Mouse (Mus musculus): ENCODE data around the gene Mvp. TPM values are rescaled to one million over a fixed set of nuclear protein-coding genes. Genes with fewer than 3 reads are reported as not detected.
A peak's percentile ranks its signal among the peaks of the same experiment; 100 is the strongest.

Gene Mvp
- polyA plus RNA-seq, 2 experiments = 7.9 TPM

DNA sequence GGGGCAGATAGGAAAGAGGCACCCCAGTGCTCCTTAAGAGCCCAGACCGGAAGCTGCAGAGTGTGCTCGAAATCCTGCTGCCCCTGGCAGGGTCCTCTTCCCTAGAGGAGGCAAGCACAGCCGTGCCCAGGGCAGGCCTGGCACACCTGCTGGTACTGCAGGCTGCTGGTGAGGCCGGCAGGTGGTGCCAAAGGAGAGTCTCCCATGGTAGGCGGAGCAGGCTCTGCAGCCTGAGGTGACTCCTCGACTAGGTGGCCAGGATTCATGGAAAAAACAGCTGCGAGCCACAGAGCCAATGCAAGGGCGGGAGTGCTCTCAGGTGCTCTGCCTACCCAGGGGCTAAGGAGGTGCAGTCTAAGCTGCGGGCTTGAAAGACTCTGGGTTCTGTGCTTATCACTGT is 28.1 kb downstream of the Mvp start:
- H3K9me3 ChIP-seq (ENCODE audit: control insufficient read depth, low read length) = no peaks in the 10 kb centered on the region
- H3K27ac ChIP-seq (replicated peaks; ENCODE audit: low read depth, low read length) = no peak overlapping the region
- H3K4me1 ChIP-seq (ENCODE audit: control insufficient read depth, insufficient read depth, low read length) = no peaks in the 10 kb centered on the region
- no peak for TF ChIP-seq POLR2A (IDR thresholded peaks at IDR 0.05; ENCODE audit: borderline replicate concordance, extremely low read depth, insufficient read depth, insufficient read length)
- H3K27me3 ChIP-seq (ENCODE audit: control insufficient read depth, insufficient read depth, low read length) = no peaks in the 10 kb centered on the region
- WGBS = 36% methylated on average over 9 of the region's 9 CpGs
- peak; percentile 7 for DNase-seq (ENCODE audit: low spot score)
- H3K36me3 ChIP-seq (ENCODE audit: control insufficient read depth, insufficient read depth, low read length) = peaks cover 2% of the 10 kb centered on the region; the same call in 1 of the 2 replicates
- ATAC-seq (ENCODE audit: low FRiP score, low read depth) = no peak
- H3K4me3 ChIP-seq (replicated peaks; ENCODE audit: low read length) = no peak overlapping the region
- H3K4me2 ChIP-seq (replicated peaks; ENCODE audit: low read depth, low read length, severe bottlenecking) = no peak overlapping the region
- H3K9ac ChIP-seq (ENCODE audit: low read depth, low read length, severe bottlenecking) = no peak overlapping the region

DNA sequence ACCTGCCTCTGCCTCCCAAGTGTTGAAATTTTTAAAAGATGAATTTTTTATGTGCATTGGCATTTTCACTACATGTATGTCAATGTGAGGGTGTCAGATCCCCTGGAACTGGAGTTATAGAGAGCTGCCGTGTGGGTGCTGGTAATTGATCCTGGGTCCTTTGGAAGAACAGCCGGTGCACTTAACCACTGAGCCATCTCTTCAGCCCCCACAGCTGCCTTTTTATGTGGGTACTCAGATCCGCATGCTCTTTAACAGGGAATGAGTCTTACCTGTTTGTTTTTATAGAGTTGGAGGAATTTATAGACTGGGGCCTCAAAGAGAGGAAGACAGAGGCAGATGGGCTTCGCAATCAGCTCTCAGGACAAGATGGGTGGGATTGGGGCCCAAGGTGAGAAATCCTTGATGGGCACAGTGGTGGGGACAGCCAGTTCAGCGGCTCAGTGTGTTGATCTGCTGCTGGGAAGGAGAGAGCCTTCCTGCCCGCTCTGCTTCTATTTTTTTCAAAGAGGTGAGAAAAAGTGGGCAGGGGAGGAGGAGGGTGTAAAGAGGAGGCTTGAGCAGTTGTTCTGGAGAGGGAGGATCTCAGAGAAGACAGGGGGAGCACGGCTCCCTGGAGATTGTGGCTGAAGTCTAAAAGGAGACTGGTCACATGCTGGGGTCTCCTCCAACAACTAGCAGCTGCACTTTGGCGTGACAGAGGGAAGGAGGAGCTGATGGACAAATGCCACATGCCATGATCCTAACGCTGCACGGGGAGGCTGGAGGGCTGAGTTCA is 29.6 kb downstream of the Mvp start:
- ATAC-seq (ENCODE audit: low FRiP score, low read depth) (no peak), DNase-seq (ENCODE audit: low spot score) (no peak)
- 24% methylated on average over 10 of the region's 10 CpGs for WGBS
- no peaks in the 10 kb centered on the region for H3K27me3 ChIP-seq (ENCODE audit: control insufficient read depth, insufficient read depth, low read length)
- peaks cover 15% of the 10 kb centered on the region for H3K36me3 ChIP-seq (ENCODE audit: control insufficient read depth, insufficient read depth, low read length)
- no peaks in the 10 kb centered on the region for H3K4me1 ChIP-seq (ENCODE audit: control insufficient read depth, insufficient read depth, low read length)
- no peak for TF ChIP-seq POLR2A (IDR thresholded peaks at IDR 0.05; ENCODE audit: borderline replicate concordance, extremely low read depth, insufficient read depth, insufficient read length)
- H3K4me3 ChIP-seq (replicated peaks; ENCODE audit: low read length) = no peak overlapping the region
- H3K27ac ChIP-seq (replicated peaks; ENCODE audit: low read depth, low read length) = no peak overlapping the region
- H3K4me2 ChIP-seq (replicated peaks; ENCODE audit: low read depth, low read length, severe bottlenecking) = no peak overlapping the region
- no peak overlapping the region for H3K9ac ChIP-seq (ENCODE audit: low read depth, low read length, severe bottlenecking)
- no peaks in the 10 kb centered on the region for H3K9me3 ChIP-seq (ENCODE audit: control insufficient read depth, low read length)

DNA sequence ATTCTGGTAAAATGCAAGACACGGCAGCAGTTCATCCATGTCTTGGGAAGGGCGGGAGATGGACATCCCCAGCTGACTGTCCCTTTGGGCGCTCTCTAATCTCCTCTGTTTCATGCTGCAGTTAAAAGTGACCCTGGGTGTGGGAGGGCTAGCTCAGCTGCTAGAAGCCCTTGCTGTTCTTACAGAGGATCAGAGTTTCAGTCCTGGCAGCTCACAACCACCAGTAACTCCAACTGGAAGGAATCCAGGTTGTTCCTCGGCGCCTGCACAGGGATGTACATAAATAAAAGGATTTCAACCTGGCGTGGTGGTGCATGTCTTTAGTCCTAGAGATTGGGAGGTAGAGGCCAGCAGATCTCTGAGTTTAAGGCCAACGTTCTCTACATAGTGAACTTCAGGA is 31.3 kb downstream of the Mvp start:
- ATAC-seq (ENCODE audit: low FRiP score, low read depth) (no peak), DNase-seq (ENCODE audit: low spot score) (no peak)
- Histone ChIP-seq H3K9me3 (ENCODE audit: control insufficient read depth, low read length) (no peaks in the 10 kb centered on the region), H3K4me3 (replicated peaks; ENCODE audit: low read length) (no peak overlapping the region), H3K9ac (ENCODE audit: low read depth, low read length, severe bottlenecking) (no peak overlapping the region), H3K36me3 (ENCODE audit: control insufficient read depth, insufficient read depth, low read length) (peaks cover 31% of the 10 kb centered on the region), H3K4me1 (ENCODE audit: control insufficient read depth, insufficient read depth, low read length) (no peaks in the 10 kb centered on the region), H3K4me2 (replicated peaks; ENCODE audit: low read depth, low read length, severe bottlenecking) (no peak overlapping the region), H3K27ac (replicated peaks; ENCODE audit: low read depth, low read length) (no peak overlapping the region), H3K27me3 (ENCODE audit: control insufficient read depth, insufficient read depth, low read length) (no peaks in the 10 kb centered on the region)
- no peak for TF ChIP-seq POLR2A (IDR thresholded peaks at IDR 0.05; ENCODE audit: borderline replicate concordance, extremely low read depth, insufficient read depth, insufficient read length)
- 77% methylated on average over 7 of the region's 7 CpGs for WGBS

DNA sequence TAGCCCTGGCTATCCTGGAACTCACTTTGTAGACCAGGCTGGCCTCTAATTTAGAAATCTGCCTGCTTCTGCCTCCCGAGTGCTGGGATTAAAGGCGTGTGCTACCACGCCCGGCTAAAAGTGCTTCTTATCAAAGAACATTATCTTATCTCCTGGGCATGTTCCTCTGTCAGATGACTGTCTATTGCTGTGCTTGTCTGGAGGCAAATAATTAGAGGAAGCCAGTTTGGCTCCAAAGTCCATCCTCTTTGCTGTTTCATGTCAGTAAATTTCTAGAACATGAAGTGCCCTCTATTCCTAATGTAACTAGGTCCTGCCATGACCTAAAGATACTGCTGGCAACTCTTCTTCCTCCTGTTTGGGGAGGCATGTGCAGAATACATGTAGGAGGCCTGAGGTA is 32.4 kb downstream of the Mvp start:
- H3K9ac ChIP-seq (ENCODE audit: low read depth, low read length, severe bottlenecking) = no peak overlapping the region
- WGBS = 85% methylated on average over 4 of the region's 4 CpGs
- no peak for DNase-seq (ENCODE audit: low spot score)
- TF ChIP-seq POLR2A (IDR thresholded peaks at IDR 0.05; ENCODE audit: borderline replicate concordance, extremely low read depth, insufficient read depth, insufficient read length) = no peak
- H3K4me2 ChIP-seq (replicated peaks; ENCODE audit: low read depth, low read length, severe bottlenecking) = no peak overlapping the region
- H3K9me3 ChIP-seq (ENCODE audit: control insufficient read depth, low read length) = no peaks in the 10 kb centered on the region
- H3K27ac ChIP-seq (replicated peaks; ENCODE audit: low read depth, low read length) = no peak overlapping the region
- H3K4me1 ChIP-seq (ENCODE audit: control insufficient read depth, insufficient read depth, low read length) = peaks cover 3% of the 10 kb centered on the region; the same call in 1 of the 2 replicates
- no peaks in the 10 kb centered on the region for H3K27me3 ChIP-seq (ENCODE audit: control insufficient read depth, insufficient read depth, low read length)
- ATAC-seq (ENCODE audit: low FRiP score, low read depth) = no peak
- H3K36me3 ChIP-seq (ENCODE audit: control insufficient read depth, insufficient read depth, low read length) = peaks cover 33% of the 10 kb centered on the region
- H3K4me3 ChIP-seq (replicated peaks; ENCODE audit: low read length) = no peak overlapping the region

DNA sequence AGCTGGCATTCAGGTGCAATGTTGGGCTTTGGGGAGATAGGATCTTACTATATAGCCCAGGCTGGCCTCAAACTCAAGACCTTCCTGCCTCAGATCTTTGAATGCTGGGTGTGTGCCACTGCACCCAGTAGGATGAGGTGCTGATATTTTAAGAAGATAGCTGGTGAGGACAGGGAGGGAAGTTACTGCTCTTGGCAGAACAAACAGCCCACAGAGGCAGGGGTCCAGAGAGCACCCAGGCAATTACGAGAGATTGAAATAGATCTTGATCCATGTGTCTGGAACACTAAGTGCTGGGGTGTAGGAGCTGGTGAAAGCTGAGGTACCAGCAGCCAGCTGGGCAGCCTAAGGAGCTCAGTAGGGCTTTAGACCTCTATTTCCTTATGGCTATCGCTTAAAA is 32.8 kb downstream of the Mvp start:
- Histone ChIP-seq H3K4me3 (replicated peaks; ENCODE audit: low read length) (no peak overlapping the region), H3K4me2 (replicated peaks; ENCODE audit: low read depth, low read length, severe bottlenecking) (no peak overlapping the region), H3K27me3 (ENCODE audit: control insufficient read depth, insufficient read depth, low read length) (no peaks in the 10 kb centered on the region), H3K27ac (replicated peaks; ENCODE audit: low read depth, low read length) (no peak overlapping the region), H3K4me1 (ENCODE audit: control insufficient read depth, insufficient read depth, low read length) (peaks cover 5% of the 10 kb centered on the region; the same call in 1 of the 2 replicates), H3K36me3 (ENCODE audit: control insufficient read depth, insufficient read depth, low read length) (peaks cover 33% of the 10 kb centered on the region), H3K9ac (ENCODE audit: low read depth, low read length, severe bottlenecking) (no peak overlapping the region), H3K9me3 (ENCODE audit: control insufficient read depth, low read length) (no peaks in the 10 kb centered on the region)
- ATAC-seq (ENCODE audit: low FRiP score, low read depth) (no peak), DNase-seq (ENCODE audit: low spot score) (no peak)
- TF ChIP-seq POLR2A (IDR thresholded peaks at IDR 0.05; ENCODE audit: borderline replicate concordance, extremely low read depth, insufficient read depth, insufficient read length) = no peak
- 79% methylated on average over 2 of the region's 2 CpGs for WGBS

All from limb, embryonic 14.5 days (tissue).